Mouse (Mus musculus) cerebellum, adult 9-10 months (tissue): ENCODE results near the gene Kbtbd2.

Source experiments
- DNase-seq: peaks from one replicate; pipeline ENCODE4 v3.0.0; 2022

Kbtbd2 gene

GRCm38 (mm10) chr6:56797311-56798151, at the start of gene Kbtbd2:
Gene Kbtbd2, minus strand, starts transcription at chr6:56797813.
- DNase-seq, result peak; percentile 94

DNA sequence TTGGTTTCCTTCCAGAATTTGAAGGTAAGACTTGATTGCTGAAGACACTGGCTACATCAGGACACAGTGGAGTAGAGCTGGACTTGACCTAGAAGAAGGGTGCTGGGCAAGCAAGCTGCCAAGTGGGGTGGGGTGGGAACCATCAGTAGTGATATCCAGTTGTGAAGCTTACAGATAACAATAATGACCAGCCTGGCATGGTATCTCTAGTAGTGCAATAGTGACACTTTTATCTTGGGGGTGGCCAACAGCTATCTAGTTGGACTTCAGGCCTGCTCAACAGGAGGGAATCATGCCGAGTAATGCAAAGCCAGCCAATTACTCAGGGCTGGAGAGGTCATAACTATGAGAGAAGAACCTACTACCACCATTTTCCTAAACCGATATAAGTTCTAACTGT, 46.8 kb upstream of the Kbtbd2 start:
- DNase-seq, result no peak

- DNase-seq, result no peak
Measured at GRCm38 (mm10) chr6:56843229-56843628, 45.6 kb upstream of the Kbtbd2 start.

DNA sequence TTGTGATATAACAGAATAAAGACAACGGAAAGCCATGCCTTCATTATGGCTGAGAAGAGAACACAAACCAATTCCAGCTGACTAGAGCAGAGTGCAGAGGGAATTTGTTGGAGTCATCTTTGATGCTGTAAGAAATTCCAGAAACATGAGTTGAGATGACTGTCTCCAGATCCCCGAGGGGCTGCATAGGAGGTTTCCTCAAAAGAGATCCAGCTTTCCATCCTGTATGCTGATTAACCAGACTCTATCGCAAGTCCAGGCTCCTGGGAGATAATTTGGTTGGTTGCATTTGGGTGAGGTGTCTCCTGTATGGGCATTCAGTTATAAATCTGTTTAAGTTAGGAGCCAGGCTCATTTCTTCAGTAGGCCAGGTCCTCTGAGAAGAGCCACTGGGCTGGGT, 40.0 kb upstream of the Kbtbd2 start:
- DNase-seq, result no peak

GRCm38 (mm10) chr6:56837166-56837565, 39.6 kb upstream of the Kbtbd2 start:
- DNase-seq, result no peak

DNA sequence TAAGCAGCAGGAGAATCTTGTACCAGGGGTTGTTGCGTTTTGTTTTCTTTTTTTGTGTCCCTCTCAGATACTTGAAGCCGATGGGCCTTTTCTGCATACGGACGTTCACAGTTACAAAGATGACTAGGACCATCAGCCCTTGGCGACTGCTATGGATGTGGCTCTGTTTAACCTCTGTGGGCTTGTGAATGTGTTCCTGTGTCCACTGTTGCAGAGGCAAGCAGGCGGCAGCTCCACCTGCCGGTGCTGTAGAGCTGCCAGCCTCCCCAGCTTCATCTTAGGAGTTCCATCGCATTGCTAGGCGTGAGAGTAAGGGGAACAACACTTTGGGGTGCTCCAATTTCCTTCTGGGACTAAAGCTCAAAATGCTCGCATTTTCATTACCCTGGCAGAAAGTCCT, 37.9 kb upstream of the Kbtbd2 start:
- DNase-seq, result no peak

DNA sequence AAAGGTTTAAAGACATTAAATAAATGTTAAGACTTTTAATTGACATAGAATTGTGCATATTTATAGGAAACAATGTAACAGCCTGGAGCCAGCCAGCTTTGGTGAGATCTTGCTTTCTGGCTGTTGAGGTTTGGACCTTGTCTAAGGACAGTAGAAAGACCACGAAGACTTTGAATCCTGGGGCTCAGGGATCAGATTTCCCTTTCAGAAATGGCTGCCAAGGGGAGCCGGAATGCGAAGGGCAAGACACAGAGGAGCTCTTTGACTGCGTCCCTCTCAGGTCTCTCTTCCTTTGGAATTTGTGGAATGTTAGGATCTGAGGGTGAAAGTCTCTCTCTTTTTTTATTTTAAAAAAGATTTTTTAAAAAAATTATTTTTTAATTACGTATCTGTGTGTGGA, 37.2 kb upstream of the Kbtbd2 start:
- no peak for DNase-seq

DNA sequence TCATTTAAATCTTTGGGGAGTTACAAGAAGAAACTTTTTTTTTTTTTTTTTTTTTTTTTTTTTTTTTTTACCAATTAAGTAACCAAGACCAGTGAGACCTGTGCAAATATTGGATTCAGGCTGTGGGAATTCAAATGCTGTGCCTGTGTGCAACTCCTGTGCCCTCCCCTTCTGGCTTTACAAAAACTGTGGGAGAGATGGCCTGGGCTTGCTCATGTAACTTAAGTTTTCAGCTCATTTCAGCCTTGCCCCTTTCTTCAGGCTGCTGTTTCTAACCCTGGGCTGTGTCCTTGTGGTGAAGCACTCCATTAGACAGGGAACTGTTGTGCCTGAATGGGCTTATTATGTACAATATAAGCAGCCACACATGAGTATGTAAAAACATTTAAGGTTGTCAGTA, 35.2 kb upstream of the Kbtbd2 start:
- DNase-seq, result no peak

GRCm38 (mm10) chr6:56832407-56832796, 34.8 kb upstream of the Kbtbd2 start:
- DNase-seq, result no peak

GRCm38 (mm10) chr6:56831697-56832406, 34.2 kb upstream of the Kbtbd2 start, which contains the start of gene Fkbp9:
Gene Fkbp9, plus strand, starts transcription at chr6:56832059.
- peak; percentile 1 for DNase-seq

- DNase-seq, result no peak
Measured at GRCm38 (mm10) chr6:56825657-56826056, 28.0 kb upstream of the Kbtbd2 start.

DNA sequence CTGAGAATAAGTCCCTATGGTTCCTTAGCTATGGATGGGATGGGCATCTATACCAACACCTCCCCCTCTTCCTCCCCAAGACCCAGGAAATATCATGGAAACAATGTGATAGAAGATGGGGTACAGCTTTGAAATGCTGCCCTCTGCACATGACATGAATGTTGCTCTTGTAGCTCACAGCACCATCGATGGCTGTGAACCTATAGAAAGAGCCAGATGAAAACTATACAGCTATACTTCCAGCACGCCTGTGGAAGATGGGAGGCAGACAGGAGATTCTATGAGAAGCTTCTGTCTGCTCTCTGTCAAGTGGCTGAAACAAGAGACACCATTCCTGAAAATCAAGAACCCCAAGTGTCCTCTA, 21.5 kb upstream of the Kbtbd2 start:
- no peak for DNase-seq

GRCm38 (mm10) chr6:56818436-56819123, 21.0 kb upstream of the Kbtbd2 start:
- no peak for DNase-seq

GRCm38 (mm10) chr6:56813332-56813731, 15.7 kb upstream of the Kbtbd2 start:
- no peak for DNase-seq

- DNase-seq, result peak; percentile 71
Measured at GRCm38 (mm10) chr6:56808656-56809055, 11.0 kb upstream of the Kbtbd2 start.

- DNase-seq, result no peak
Measured at GRCm38 (mm10) chr6:56806195-56806594, 8.6 kb upstream of the Kbtbd2 start.

- DNase-seq, result no peak
Measured at GRCm38 (mm10) chr6:56805026-56805425, 7.4 kb upstream of the Kbtbd2 start.

DNA sequence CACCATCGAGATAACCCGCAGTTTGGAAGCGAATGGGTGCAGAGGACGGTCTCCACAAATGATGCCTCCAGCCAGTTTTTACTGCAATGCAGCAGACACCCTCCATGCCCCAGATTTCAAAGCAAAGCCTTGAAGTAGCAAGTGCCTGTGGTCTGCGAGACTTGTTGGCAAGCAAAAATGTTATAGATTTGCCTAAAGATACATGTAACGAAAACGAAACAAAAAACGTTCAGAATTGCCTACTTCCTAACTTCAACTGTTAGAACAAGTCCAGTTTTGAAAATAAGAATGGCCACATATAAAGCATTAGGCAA, 496 bp upstream of the Kbtbd2 start:
- DNase-seq, result no peak

DNA sequence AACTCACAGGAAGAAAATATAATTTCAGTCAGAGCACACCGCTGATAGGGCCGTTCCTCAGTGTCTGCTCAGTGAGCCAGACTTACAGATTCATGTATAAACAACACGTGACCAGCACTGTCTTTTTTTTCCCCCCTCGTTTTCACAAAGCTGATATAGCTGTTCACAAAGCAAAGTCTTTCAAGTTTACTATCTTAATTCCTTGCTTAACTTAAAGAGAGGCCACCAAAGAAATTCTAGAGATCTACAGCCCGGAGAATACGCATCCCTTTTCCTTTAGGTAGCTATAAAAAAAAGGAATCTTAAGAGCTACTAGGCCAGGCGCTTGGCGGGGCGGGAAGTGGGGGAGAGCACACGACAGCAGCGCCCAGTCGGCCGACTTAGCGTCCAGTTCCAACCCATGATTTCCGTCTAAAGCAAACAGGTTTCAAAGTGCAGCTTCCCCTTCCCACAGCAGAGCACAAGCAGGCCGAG, 908 bp downstream of the Kbtbd2 start:
- peak; percentile 55 for DNase-seq

GRCm38 (mm10) chr6:56796232-56796631, 1.4 kb downstream of the Kbtbd2 start:
- no peak for DNase-seq

GRCm38 (mm10) chr6:56794834-56795233, 2.8 kb downstream of the Kbtbd2 start:
- DNase-seq, result no peak

DNA sequence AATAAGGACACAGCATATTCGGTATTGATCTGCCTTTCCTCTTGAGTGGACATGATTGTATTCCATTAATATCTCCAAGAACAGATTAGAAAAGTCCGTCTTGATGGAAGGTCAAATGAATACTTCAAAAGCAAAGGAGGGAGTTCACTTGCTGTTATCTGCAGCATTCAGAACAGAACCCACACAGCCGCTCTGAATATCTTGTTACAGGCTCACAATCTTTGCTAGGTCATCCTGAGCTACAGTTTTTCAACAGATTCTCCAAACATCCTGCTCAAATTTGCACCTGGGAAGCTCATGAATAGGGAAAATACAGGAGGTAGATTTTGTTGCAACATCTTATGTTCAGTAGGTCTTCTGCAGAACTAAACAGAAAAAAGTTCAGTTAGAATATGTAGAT, 8.3 kb downstream of the Kbtbd2 start:
- no peak for DNase-seq

DNA sequence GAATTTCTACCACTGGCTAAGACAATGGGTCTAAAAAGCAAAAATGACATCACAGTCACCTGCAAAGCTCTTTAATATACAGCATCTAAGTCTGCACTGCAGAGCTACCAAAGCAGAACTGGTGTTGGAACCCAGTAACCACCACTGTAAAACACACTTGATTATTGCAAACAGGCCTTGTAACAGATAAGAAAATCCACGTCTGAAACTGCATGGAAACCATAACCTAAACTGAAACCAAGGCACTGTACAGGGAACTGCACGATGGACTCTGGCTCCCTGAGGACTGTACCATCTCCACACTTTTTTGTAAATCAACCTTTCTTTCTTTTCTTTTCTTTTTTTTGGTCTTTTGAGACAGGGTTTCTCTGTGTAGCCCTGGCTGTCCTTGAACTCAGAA, 9.9 kb downstream of the Kbtbd2 start:
- no peak for DNase-seq

GRCm38 (mm10) chr6:56785068-56785467, 12.5 kb downstream of the Kbtbd2 start:
- DNase-seq, result no peak
